Mouse (Mus musculus) monocyte, adult 2 months (primary cell): ENCODE measurements around the gene Cd177.
"Not testable (repeated sequence)": the region's sequence is repeated elsewhere in the genome, so short reads cannot be mapped to it uniquely, and the experiment has no call there.

Experiments
- DNase-seq, 2 experiments: peaks; one replicate each; pipeline ENCODE4 v3.0.0; 2022; ENCODE audit warnings: low spot score in 2 of 2, low read depth in 1 of 2

The Cd177 gene

GRCm38 (mm10) chr7:24760211-24760610 is at the start of gene Cd177:
Gene Cd177 (minus strand): TSS chr7:24760311.
- DNase-seq = no peak

- DNase-seq = no peak
Observed at GRCm38 (mm10) chr7:24809041-24809440, 48.9 kb upstream of the Cd177 start.

GRCm38 (mm10) chr7:24804826-24805225 is 44.7 kb upstream of the Cd177 start:
- DNase-seq = no peak

GRCm38 (mm10) chr7:24802149-24802767 is 42.1 kb upstream of the Cd177 start:
- no peak for DNase-seq

GRCm38 (mm10) chr7:24797918-24798317 is 37.8 kb upstream of the Cd177 start:
- DNase-seq = no peak

- DNase-seq = not testable (repeated sequence)
Observed at GRCm38 (mm10) chr7:24776918-24777317, 16.8 kb upstream of the Cd177 start, which contains the start of gene Ceacam10. Gene Ceacam10 (plus strand): TSS chr7:24777206.

- DNase-seq = no peak
Observed at GRCm38 (mm10) chr7:24776145-24776544, 16.0 kb upstream of the Cd177 start.

GRCm38 (mm10) chr7:24773942-24774535 is 13.9 kb upstream of the Cd177 start:
- DNase-seq = no peak

- no peak for DNase-seq
Observed at GRCm38 (mm10) chr7:24771361-24771760, 11.2 kb upstream of the Cd177 start.

- DNase-seq = no peak
Observed at GRCm38 (mm10) chr7:24762574-24762973, 2.5 kb upstream of the Cd177 start.

- no peak for DNase-seq
Observed at GRCm38 (mm10) chr7:24761161-24761560, 1.1 kb upstream of the Cd177 start.

- no peak for DNase-seq
Observed at GRCm38 (mm10) chr7:24758520-24758919, 1.6 kb downstream of the Cd177 start.

- no peak for DNase-seq
Observed at GRCm38 (mm10) chr7:24753476-24753875, 6.6 kb downstream of the Cd177 start.

- DNase-seq = no peak
Observed at GRCm38 (mm10) chr7:24751610-24752009, 8.5 kb downstream of the Cd177 start.

- no peak for DNase-seq
Observed at GRCm38 (mm10) chr7:24750695-24751094, 9.4 kb downstream of the Cd177 start.

- no peak for DNase-seq
Observed at GRCm38 (mm10) chr7:24735970-24736670, 24.0 kb downstream of the Cd177 start.

- not testable (repeated sequence) for DNase-seq
Observed at GRCm38 (mm10) chr7:24726808-24727207, 33.3 kb downstream of the Cd177 start, which contains the start of gene Gm4763. Gene Gm4763 (minus strand): TSS chr7:24726908.

GRCm38 (mm10) chr7:24715039-24715438 is 45.1 kb downstream of the Cd177 start:
- DNase-seq = peak; percentile 16 to 27

- DNase-seq = no peak
Observed at GRCm38 (mm10) chr7:24708832-24709292, 51.2 kb downstream of the Cd177 start, which contains the start of gene BC049730. Gene BC049730 (plus strand): TSS chr7:24709242.

- DNase-seq = not testable (repeated sequence)
Observed at GRCm38 (mm10) chr7:24702841-24703240, 57.3 kb downstream of the Cd177 start.

GRCm38 (mm10) chr7:24697891-24698290 is 62.2 kb downstream of the Cd177 start:
- not testable (repeated sequence) for DNase-seq
